Mouse (Mus musculus) bone marrow, adult 2 months (tissue): ENCODE data around the gene Cdc20. TPM values are rescaled to one million over a fixed set of nuclear protein-coding genes. Genes with fewer than 3 reads are reported as not detected.
A peak's percentile ranks its signal among the peaks of the same experiment; 100 is the strongest.

Experiments
- H3K27ac ChIP-seq: fragments of 200-500 bp; 2 replicates; pipeline ENCODE4 v1.5.1; 2012; ENCODE audit warnings: low read depth, mild to moderate bottlenecking, control low read depth, inconsistent platforms, low read length; ENCODE audit not compliant: control insufficient read depth, poor library complexity, insufficient read depth
- H3K4me1 ChIP-seq: fragments of 200-500 bp; 2 replicates; pipeline ENCODE4 v1.6.1; 2011; ENCODE audit warnings: low read length; ENCODE audit not compliant: control insufficient read depth, insufficient read depth
- H3K4me3 ChIP-seq: fragments of 200-500 bp; replicated peaks from 2 replicates; pipeline ENCODE3; 2011; ENCODE audit warnings: mild to moderate bottlenecking, low read depth, low read length, control low read depth; ENCODE audit not compliant: control insufficient read depth
- CTCF ChIP-seq: fragments of 200-500 bp; IDR thresholded peaks from 2 replicates; pipeline ENCODE4 v1.5.1; 2011; ENCODE audit warnings: low read length, control low read depth; ENCODE audit not compliant: control insufficient read depth, insufficient read depth
- POLR2A ChIP-seq: fragments of 200-500 bp; IDR thresholded peaks from 2 replicates; pipeline ENCODE4 v1.6.1; 2011; ENCODE audit warnings: low read depth, mild to moderate bottlenecking, control low read depth, low read length, borderline replicate concordance; ENCODE audit not compliant: control insufficient read depth
- WGBS: fragments of 180-500 bp; shearing (Covaris S2); methylation state at CpG from one replicate; pipeline ENCODE4 v1.1.7; 2018; 5-methylcytosine and 5-hydroxymethylcytosine counted together
- polyA plus RNA-seq: library from polyadenylated mRNA; stranded (reverse); fragments of >200 nt; gene quantifications from 2 replicates; pipeline ENCODE4 v1.2.4, GENCODE M21; 2011; ENCODE audit warnings: low replicate concordance; ENCODE audit not compliant: missing spikeins, insufficient read depth, insufficient read length

The Cdc20 gene
- polyA plus RNA-seq, 1 experiment = 92.1 TPM

DNA sequence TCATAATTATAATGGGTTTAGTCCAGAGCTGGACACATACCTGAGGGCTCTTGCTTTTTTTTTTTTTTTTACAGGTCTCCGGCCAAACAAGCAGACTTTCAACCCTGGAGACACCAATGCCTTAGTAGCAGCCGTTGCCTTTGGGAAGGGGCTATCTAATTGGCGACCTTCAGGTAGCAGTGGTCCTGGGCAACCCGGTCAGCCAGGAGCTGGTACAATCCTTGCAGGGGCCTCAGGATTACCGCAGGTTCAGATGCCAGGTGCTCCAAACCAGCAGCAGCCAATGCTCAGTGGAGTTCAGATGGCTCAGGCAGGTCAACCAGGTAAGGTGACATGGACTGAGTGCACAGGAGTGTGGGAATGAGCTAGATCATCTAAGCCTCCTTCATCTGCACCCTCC lies 23.6 kb downstream of the Cdc20 start:
- TF ChIP-seq POLR2A (no peak), CTCF (no peak)
- H3K4me3 ChIP-seq = no peak overlapping the region
- 93% methylated on average over 5 of the region's 5 CpGs for WGBS
- H3K4me1 ChIP-seq = peaks cover 2% of the 10 kb centered on the region; the same call in 1 of the 2 replicates
- no peak overlapping the region for H3K27ac ChIP-seq

DNA sequence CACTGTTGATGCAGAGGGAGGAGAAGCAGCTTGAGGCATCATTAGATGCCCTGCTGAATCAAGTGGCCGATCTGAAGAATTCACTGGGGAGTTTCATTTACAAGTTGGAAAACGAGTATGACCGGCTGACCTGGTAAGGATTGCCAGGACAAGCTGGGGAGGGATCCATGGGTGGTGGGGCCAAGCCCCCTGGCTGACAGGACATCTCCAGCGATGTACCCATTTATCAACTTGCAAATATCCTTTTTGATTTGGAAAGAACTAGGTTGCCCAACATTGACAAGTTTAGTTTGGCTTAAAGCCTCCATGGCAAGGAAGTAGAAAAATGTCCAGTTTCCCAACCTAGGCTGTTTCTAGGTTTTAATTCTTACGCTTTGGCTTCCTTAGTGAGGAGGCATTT lies 26.3 kb downstream of the Cdc20 start:
- 81% methylated on average over 5 of the region's 5 CpGs for WGBS
- peaks cover 5% of the 10 kb centered on the region; the same call in 1 of the 2 replicates for H3K4me1 ChIP-seq
- peak overlapping the region; percentile 10 for H3K4me3 ChIP-seq
- TF ChIP-seq POLR2A (no peak), CTCF (no peak)
- peak overlapping the region; percentile 48; the same call in 1 of the 2 replicates for H3K27ac ChIP-seq

DNA sequence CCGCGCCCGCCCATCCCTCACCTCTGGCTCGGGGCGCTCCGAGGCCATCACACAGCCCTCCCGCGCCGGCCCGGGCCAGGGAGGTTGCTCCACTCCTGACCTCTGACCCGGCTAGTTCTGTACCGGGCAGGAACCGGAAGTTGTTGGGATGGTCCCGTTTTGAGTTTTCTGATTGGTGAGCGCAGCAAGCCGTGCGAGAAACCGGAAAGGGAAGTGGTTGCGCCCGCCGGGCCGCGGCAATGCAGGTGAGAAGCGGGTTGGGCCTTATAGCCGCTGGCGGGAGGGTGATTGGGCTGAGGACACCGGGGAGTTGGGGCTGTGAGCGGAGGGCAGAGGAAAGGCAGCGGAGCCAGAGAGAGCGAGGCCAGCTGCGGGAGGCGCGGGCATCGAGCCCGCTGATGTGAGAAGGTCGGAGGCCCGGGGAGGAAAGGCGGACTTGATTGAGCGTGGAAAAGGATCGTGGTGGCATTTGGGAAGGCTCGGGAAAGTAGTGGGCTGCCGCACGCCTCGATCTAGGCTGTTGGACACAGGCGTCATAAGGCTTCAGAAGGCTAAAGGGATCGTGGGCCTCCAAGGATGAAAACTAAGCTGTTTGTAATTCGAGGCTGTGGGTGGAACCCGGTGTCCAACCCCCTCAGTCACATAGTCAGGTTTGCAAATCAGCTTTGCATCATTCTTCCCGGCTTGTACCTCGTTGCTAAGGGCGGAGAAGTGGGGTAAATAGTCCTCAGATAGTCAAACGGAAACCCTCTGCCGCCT lies 27.8 kb downstream of the Cdc20 start, which contains the start of the genes Szt2 and Med8:
TSS of gene Szt2 (minus strand) at position 132 of the 759 bp plus-strand sequence.
TSS of gene Med8 (plus strand) at position 196 of the 759 bp plus-strand sequence.
- peak within 1 kb of the TSS; percentile 92 for H3K4me3 ChIP-seq
- TF ChIP-seq POLR2A (peak; percentile 96), CTCF (peak; percentile 3; the same call in 1 of the 2 replicates)
- under 1% methylated on average over 53 of the region's 53 CpGs for WGBS
- peaks cover 5% of the 10 kb centered on the region; the same call in 1 of the 2 replicates for H3K4me1 ChIP-seq
- H3K27ac ChIP-seq = peak within 1 kb of the TSS; percentile 91

DNA sequence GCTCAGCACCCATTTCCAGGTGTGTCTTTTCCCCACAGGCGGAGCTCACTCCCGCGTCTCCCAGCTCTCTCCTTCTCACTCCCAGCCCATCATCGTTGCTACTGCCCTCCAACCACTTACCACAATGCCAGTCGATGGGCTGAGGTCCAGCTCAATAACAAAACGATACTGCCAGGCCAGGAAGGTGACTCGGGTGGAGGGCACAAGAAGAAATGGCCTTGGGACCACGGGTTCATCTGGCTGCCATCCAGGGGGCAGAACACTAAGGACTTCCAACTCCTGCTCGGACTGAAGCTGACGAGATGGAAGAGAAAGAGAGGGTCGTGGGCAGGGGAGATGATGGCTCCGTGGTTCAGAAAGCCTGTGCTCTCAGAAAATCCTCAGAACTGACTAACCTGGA lies 34.5 kb downstream of the Cdc20 start:
- TF ChIP-seq POLR2A (no peak), CTCF (no peak)
- H3K4me1 ChIP-seq = no peaks in the 10 kb centered on the region; the same call in 1 of the 2 replicates
- no peak overlapping the region for H3K4me3 ChIP-seq
- 89% methylated on average over 12 of the region's 12 CpGs for WGBS
- H3K27ac ChIP-seq = no peak overlapping the region

DNA sequence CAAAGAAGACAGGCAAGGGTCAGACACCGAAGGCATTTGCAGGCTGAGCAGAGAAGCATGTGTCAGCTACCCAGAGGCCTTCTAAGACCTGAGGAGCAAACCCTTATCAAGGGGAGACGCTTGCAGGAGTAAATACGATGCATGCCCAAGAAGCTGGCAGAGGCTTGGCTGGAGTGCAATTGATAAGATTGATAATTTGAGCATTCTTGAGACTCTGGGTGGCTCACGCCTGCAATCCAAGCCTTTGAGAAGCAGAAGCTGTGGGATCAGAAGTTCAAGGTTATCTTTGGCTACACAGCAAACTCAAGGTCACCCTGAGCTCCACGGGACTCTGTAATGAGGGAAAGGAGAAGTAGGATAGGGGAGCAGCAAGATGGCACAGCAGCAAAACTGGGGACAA lies 35.2 kb downstream of the Cdc20 start:
- 60% methylated on average over 5 of the region's 5 CpGs for WGBS
- TF ChIP-seq POLR2A = no peak
- TF ChIP-seq CTCF = no peak
- no peak overlapping the region for H3K27ac ChIP-seq

DNA sequence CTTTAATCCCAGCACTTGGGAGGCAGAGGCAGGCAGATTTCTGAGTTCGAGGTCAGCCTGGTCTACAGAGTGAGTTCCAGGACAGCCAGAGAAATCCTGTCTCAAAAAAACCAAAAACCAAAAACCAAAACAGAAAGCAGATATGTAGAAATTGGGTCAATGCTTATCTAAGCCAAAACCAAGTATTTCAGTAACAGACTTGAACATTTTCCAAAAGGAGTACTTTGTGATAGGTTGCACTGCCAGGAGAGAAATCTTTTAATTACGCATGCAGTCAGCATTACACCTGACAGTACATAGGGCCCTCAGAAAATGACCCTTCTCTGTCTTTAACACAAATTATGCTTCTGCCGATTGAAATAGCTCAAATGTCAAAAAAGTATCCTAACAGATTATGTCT lies 35.7 kb downstream of the Cdc20 start:
- 82% methylated on average over 3 of the region's 3 CpGs for WGBS

More for the DNA sequence above, 35.2 kb downstream of the Cdc20 start:
- Histone ChIP-seq H3K4me3 (no peak overlapping the region), H3K4me1 (no peaks in the 10 kb centered on the region; the same call in 1 of the 2 replicates)

DNA sequence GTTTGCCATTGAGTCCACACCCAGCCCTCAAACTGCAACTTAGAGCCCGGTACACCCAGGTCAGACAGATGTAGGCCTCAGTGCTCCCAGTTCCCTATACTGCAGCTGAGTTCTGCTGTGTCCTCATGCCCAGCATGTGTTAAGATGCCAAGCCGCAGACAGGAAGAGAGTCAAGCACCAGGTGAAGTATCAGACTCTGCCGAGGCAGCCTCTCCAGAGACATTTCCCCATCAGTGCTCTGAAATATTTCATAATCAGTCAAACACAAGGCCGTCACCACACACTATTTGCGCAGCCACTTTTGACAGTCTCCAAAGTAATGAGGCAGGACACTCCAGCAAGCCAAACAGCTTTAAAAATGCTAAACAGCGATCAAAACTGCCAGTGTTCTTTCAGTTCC lies 38.8 kb downstream of the Cdc20 start:
- Histone ChIP-seq H3K4me3 (no peak overlapping the region), H3K27ac (peak overlapping the region; percentile 21; the same call in 1 of the 2 replicates), H3K4me1 (no peaks in the 10 kb centered on the region; the same call in 1 of the 2 replicates)
- TF ChIP-seq CTCF (no peak), POLR2A (no peak)
- 55% methylated on average over 6 of the region's 6 CpGs for WGBS

More for the DNA sequence above, 35.7 kb downstream of the Cdc20 start:
- Histone ChIP-seq H3K4me1 (no peaks in the 10 kb centered on the region; the same call in 1 of the 2 replicates), H3K4me3 (no peak overlapping the region), H3K27ac (no peak overlapping the region)
- TF ChIP-seq CTCF (no peak), POLR2A (no peak)

DNA sequence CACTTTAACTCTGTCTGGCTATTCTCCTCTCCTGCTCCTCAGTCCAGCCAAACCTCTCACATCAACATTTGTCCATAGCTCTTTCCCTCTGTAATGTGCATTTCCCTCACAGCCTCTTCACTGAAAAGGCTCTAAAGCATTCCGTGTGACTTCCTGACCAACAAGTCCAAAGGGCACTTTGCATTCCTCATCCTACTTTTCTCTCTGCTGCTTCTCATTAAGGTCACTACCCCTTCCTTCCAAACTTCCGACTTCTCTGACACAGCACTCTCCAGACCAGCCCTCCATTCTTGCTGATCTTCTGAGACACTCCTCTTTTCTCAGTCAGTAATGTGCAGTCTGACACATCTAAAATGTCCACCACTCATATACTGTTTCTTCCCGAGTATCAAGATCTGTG lies 40.7 kb downstream of the Cdc20 start:
- 88% methylated on average over 3 of the region's 3 CpGs for WGBS
- Histone ChIP-seq H3K27ac (no peak overlapping the region), H3K4me3 (no peak overlapping the region), H3K4me1 (no peaks in the 10 kb centered on the region; the same call in 1 of the 2 replicates)
- no peak for TF ChIP-seq CTCF
- TF ChIP-seq POLR2A = no peak
